Mouse (Mus musculus) G1E (cell line): ENCODE measurements at regions not wholly inside any gene's neighbourhood (a gene's known extent, or its start where the extent isn't known, plus 50 kb on each side); places are given as distances from the start of the nearest gene placed in this dataset.
"Not testable (repeated sequence)": the region's sequence is repeated elsewhere in the genome, so short reads cannot be mapped to it uniquely, and the experiment has no call there.

Experiments
- CTCF ChIP-seq: IDR thresholded peaks from 2 replicates; pipeline ENCODE4 v1.5.1; 2012; ENCODE audit warnings: low read depth, low read length, inconsistent platforms, mixed read lengths
- GATA1 ChIP-seq: IDR thresholded peaks from 2 replicates; pipeline ENCODE4 v1.6.1; 2012; ENCODE audit warnings: borderline replicate concordance, low read length, inconsistent platforms, mixed read lengths
- POLR2AphosphoS5 ChIP-seq: IDR thresholded peaks from 2 replicates; pipeline ENCODE4 v1.6.1; 2012; ENCODE audit warnings: low read depth, low read length, inconsistent platforms; ENCODE audit not compliant: insufficient replicate concordance

- TF ChIP-seq CTCF, POLR2AphosphoS5, GATA1: not testable (repeated sequence)
Measured at GRCm38 (mm10) chr14:17560001-17560400, 100.1 kb upstream of the Thrb start.
